Mouse (Mus musculus) B cell, adult 2 months (primary cell): Measurements from ENCODE around the gene Cry2.

ENCODE experiments used
- DNase-seq, 2 experiments: peaks; one replicate each; pipeline ENCODE4 v3.0.0; 2022

Gene Cry2

DNA sequence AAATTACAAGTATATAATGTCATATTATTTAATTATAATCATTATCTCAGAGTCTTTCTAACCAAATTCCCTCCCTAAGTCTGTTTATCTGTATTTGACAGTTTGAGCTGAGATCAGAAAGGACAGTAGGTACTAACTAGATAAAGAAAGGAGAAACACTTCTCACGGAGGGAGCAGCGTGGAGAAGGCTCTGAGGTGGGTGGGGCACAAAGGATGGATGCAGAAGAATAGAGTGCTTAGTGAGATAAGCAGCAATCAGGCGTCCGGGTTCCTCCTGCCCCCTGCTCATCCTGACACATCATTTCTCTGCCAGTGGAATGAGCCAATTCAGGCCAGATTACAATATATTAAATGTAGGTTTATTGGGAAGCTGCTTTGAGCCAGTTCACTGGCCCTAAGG, 10.5 kb upstream of the Cry2 start:
- no peak for DNase-seq

GRCm38 (mm10) chr2:92443313-92443712, 9.5 kb upstream of the Cry2 start:
- DNase-seq: no peak

DNA sequence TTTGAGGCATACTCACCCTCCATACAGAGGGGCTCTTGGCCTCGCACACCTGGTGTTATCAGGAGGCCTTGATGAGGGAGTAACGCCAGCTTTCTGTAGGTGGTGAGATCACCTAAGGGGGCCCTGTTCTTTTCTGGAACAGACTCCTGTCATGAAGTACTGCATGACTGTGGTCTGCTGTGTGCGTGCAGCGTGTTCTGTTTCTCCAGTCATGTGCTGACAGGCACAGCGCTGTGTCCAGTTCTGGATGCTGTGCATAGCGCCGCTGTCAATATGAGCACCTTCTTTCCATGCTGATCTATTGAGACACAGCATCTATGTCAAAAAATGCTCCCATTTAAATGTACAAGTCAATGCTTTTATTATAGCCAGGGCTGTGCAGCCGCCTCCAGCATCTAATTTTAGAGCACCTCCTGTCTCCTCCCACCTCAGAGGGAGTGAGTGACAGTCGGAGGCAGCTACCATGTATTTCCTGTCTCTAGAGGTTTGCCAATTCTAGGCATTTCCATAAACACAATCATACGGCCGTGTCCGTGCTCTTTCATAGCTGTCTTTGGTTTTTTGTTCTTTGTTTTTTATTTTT, 8.7 kb upstream of the Cry2 start:
- DNase-seq: no peak

- DNase-seq: no peak
Observed at GRCm38 (mm10) chr2:92440432-92440831, 6.6 kb upstream of the Cry2 start.

- DNase-seq: no peak
Observed at GRCm38 (mm10) chr2:92438567-92438966, 4.7 kb upstream of the Cry2 start.

GRCm38 (mm10) chr2:92437875-92438274, 4.0 kb upstream of the Cry2 start:
- DNase-seq: peak; percentile 81 to 83

DNA sequence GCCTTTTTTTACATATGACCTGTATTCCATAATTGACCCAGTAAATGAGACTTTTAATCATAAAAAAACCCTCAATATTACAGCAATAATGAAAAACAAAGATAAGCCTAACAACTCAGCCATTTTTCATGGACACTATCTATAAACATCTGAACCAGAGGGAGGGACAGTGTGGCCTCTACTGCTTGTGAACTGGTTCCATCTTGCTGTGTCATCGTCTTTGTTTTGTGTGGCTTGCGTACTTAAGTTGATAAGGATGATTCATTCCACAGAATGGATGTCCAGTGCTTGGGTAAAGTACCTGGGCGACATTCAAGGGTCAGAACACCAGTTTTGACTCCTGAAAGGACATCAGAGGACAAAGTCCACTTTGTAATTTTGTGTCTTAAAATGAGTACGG, 3.5 kb upstream of the Cry2 start:
- DNase-seq: no peak

DNA sequence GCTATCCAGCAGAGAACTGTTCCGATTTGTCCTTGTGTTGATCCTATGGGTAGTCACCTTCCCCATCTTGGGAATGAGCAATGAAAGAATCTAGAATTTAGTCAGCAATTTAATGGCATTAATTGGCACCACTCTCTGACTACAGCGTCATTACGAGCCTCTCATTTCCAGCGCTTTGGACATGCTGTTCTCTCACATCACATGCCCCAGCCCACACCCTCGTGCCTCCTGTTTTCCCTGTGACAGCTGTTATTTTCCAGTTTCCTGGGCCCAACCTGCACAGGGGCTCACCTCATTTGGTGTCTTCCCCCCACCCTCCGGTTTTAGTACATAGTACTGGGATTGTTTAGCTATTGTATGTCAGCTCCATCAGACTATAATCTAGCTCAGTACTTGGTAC, 1.2 kb upstream of the Cry2 start:
- DNase-seq: no peak

DNA sequence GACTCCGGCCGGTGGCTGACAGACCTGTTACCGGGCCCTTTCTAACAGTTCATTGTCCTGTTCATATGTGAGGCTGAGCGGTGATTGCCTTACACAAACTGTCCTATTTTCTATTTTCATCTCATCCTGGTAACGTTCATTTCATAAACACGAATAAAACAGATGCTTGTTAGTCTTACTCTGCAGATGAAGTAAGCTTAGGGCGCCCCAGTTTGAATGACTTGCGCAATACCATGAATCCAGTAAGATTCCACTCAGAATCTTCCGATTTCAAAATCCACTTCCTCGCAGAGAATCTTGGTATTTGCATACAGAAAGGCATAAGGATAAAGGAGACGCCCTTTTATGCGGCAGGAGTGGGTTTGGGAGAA, 517 bp upstream of the Cry2 start:
- no peak for DNase-seq

DNA sequence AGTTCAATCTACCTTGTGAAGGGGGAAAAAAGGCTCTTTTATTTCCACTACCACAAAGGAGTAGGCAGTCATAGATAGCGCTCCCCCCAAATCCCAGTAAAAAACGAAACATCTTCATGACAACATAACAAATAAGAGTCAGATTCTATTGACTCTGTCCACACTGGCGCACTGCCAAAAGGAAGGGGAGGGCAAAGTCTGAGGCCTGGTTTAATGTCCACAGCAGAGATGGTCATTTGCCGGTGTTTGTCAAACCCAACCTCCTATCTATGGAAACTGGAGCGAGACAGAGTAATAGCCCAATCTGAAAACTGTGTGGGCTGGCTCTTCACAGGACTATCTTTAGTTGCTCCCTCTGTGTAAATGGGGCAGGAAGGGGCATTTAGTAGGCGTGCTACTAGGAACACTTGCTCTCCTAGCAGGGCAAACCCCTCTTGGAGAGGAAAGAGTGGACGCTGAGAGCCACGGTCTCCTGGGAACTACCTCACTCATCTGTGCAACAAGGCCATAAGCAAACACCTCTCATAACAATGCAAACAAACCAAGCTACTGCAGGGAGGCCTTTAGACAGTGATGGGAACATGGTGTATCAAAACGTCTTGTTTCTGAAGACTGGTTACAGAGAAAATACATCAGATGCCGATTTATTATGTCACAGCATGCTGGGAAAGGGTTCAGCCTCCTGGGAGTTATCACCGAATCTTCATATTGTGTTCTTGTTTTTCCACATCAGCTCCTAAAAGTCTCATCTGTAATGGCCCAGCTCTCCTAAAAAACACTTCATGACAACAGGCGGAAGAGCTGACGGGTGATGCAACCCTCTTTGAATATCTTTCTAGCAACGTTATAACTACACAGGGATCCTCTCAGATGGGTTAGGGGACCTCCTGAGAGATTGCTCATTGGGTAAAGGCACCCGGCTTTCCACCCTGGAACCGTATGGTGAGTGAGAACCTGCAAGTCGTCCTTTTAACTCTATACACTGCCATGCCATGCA, 1.2 kb downstream of the Cry2 start:
- no peak for DNase-seq

- DNase-seq: no peak
Observed at GRCm38 (mm10) chr2:92431611-92432179, 2.1 kb downstream of the Cry2 start.

- DNase-seq: no peak
Observed at GRCm38 (mm10) chr2:92430723-92431541, 2.9 kb downstream of the Cry2 start.

GRCm38 (mm10) chr2:92430089-92430488, 3.8 kb downstream of the Cry2 start:
- DNase-seq: no peak

- DNase-seq: no peak
Observed at GRCm38 (mm10) chr2:92427882-92428281, 6.0 kb downstream of the Cry2 start.

DNA sequence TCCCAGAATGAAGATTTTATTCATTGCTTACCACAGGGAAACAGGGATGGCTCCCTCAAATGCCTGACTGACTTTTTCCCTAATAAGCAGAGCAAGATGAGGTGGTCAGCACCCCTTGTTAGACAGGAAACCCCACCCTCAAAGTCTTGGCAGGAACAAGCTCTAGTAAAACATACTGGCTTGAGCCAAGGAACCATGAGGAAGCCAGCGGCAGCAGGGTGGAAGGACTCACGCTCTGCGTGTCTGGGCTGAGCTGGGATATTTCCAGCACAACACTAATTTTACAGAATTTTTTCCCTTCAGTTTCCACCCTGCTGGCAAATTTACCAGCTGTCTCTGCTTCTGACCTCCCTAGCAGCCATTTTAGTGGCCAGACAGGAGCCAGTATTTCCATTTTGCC, 7.4 kb downstream of the Cry2 start:
- no peak for DNase-seq

DNA sequence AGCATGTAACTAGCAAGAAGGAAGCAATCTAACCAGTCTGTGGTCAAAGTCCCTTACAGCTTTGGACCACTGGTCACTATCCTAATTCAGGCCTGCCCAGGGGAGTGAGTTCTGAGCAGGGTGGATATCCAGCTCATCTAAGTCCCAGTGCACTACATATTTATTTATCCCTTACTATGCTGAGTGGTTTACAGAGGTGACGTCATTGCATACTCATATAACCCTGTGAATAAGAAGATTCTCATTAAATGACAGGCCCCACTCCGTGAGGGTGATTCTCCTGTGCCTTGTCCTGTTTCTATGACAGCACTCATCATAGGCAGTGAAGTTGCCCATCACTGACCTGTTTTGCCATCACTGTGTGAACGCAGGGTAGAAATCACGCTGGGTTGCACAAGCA, 8.5 kb downstream of the Cry2 start:
- DNase-seq: no peak

GRCm38 (mm10) chr2:92424462-92425308, 9.2 kb downstream of the Cry2 start:
- no peak for DNase-seq

- no peak for DNase-seq
Observed at GRCm38 (mm10) chr2:92423702-92424461, 10.0 kb downstream of the Cry2 start.

DNA sequence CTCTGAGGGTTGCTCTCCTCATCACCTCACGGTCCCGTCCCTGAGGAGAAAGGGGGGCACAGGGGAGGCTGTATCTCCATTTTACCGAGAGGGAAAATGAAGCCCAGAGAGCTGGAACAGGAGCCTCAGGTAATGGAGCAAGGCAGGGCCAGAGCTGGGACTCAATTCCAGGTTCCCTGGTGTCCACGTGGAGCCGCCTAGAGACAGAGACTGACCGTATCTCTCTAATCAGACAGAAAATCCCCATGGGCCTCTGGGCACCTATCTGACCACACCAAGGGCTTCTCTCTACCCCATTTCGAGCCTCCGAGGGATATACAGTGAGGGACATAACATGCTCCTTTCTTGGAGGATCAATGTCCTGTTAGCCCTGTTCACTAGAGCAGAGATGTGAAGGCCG, 10.7 kb downstream of the Cry2 start:
- DNase-seq: no peak

DNA sequence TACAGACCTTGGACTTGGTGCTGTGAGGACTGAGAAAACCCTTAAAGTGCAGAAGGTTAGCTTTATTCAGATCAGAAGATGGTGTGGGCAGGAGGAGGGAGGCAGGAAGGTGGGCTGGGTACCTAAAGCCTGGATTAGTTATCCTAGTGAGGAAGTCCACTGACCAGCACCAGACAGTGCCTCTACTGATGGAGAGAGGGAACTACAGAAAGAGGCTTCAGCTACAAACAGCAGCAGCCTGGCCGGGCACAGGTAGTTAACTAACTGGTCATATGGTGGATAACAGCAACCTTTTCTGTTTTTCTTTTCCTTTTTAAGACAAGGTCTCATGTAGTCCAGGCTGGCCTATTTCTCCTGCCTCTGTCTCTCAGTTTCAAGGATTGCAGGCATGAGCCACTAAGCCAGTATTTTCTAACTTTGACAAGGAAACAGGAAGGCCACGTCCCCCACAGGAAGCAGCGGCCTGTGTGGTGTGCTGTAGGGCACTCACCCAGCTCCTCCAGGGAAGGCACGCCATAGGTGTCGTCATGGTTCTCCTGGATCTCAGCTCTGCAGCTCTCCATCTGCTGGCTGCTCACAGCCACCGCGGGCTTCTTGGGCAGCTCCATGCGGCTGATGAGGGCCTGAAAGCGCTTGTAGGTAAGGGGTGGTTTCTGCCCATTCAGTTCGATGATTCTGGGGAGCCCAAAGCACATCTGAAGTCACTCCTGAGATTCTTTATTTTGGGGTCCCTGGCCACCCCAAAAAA, 11.3 kb downstream of the Cry2 start:
- no peak for DNase-seq
